Mouse (Mus musculus) myocyte (in vitro differentiated cells): ENCODE measurements at regions not wholly inside any gene's neighbourhood (a gene's known extent, or its start where the extent isn't known, plus 50 kb on each side); places are given as distances from the start of the nearest gene placed in this dataset.

Source experiments
- CEBPB ChIP-seq: IDR thresholded peaks from 2 replicates; pipeline ENCODE4 v1.6.1; 2011; ENCODE audit warnings: mild to moderate bottlenecking, moderate library complexity; ENCODE audit not compliant: poor library complexity, insufficient read depth, severe bottlenecking
- E2F4 ChIP-seq: IDR thresholded peaks from one replicate; pipeline ENCODE4 v1.6.1; 2011; ENCODE audit warnings: mild to moderate bottlenecking, control low read depth, moderate library complexity; ENCODE audit not compliant: insufficient read depth
- MAX ChIP-seq: IDR thresholded peaks from one replicate; pipeline ENCODE4 v1.6.1; 2011; ENCODE audit warnings: low read depth, mild to moderate bottlenecking, control low read depth
- MYOD1 ChIP-seq, 3 experiments: IDR thresholded peaks; one replicate each; pipeline ENCODE4 v1.6.1; 2011; ENCODE audit warnings: control low read depth in 2 of 3, low read depth in 2 of 3, mild to moderate bottlenecking in 2 of 3, moderate library complexity in 1 of 3; ENCODE audit not compliant: insufficient read length in 2 of 3, control insufficient read depth in 1 of 3
- POLR2A ChIP-seq: IDR thresholded peaks from one replicate; pipeline ENCODE4 v1.6.1; 2011; ENCODE audit warnings: low read depth, mild to moderate bottlenecking, control low read depth, moderate library complexity; ENCODE audit not compliant: insufficient read length
- REST ChIP-seq: IDR thresholded peaks from one replicate; pipeline ENCODE4 v1.6.1; 2011; ENCODE audit warnings: mild to moderate bottlenecking, control low read depth, moderate library complexity; ENCODE audit not compliant: insufficient read depth, insufficient read length
- SRF ChIP-seq: IDR thresholded peaks from one replicate; pipeline ENCODE4 v1.6.1; 2011; ENCODE audit warnings: low read depth; ENCODE audit not compliant: control insufficient read depth, insufficient read length
- TCF12 ChIP-seq: IDR thresholded peaks from one replicate; pipeline ENCODE4 v1.6.1; 2011; ENCODE audit warnings: mild to moderate bottlenecking, control low read depth; ENCODE audit not compliant: poor library complexity, insufficient read depth, severe bottlenecking
- USF1 ChIP-seq: IDR thresholded peaks from one replicate; pipeline ENCODE4 v1.6.1; 2011; ENCODE audit warnings: low read depth, mild to moderate bottlenecking, control low read depth, moderate library complexity

DNA sequence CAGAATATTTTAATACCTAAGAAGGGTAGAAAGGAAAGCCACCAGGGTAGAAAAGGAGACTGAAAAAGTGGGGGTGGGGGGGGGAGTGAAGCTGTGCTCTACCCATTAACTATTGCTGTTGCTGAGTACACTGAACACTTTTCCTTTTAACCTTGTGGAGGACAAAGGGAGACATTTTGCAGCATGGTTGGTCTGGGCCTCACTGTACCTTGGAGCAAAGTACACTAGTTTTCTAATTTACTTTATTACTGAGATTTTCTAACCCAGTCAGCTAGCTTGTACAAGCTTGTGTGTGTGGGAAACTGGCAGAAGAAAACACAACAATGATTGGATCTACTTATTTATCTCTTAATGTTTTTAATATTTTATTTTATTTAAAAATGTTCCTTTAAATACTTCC lies 130.4 kb downstream of the Olfm4 start:
- TF ChIP-seq POLR2A (no peak), TCF12 (no peak), USF1 (no peak), MAX (no peak), E2F4 (no peak), MYOD1 (IDR thresholded peaks at IDR 0.05; ENCODE audit: control insufficient read depth in 1 of 3, insufficient read length in 2 of 3, low read depth in 2 of 3) (no peak), SRF (no peak), REST (no peak), CEBPB (no peak)
